Mouse (Mus musculus) adrenal gland, postnatal 4 days (tissue): ENCODE data around the gene Gm17349. TPM values are rescaled to one million over a fixed set of nuclear protein-coding genes. Genes with fewer than 3 reads are reported as not detected.

Experiments used
- DNase-seq, 2 experiments: peaks; one replicate each; pipeline ENCODE4 v3.0.0; 2021 to 2022; ENCODE audit warnings: low spot score in 2 of 2, mixed read lengths in 2 of 2
- total RNA-seq, 2 experiments: library from RNA; stranded (reverse); gene quantifications; 2 replicates each; pipeline ENCODE4 v1.2.3; 2021

Gm17349 gene
- total RNA-seq, 2 experiments from 2014 or later = 34.8 to 45.6 TPM

GRCm38 (mm10) chr15:99663964-99664599, 41.2 kb downstream of the Gm17349 start:
- DNase-seq = no peak

GRCm38 (mm10) chr15:99662371-99662770, 42.9 kb downstream of the Gm17349 start:
- DNase-seq = no peak

GRCm38 (mm10) chr15:99661121-99661830, 44.0 kb downstream of the Gm17349 start:
- no peak for DNase-seq

- no peak for DNase-seq
Observed at GRCm38 (mm10) chr15:99658437-99658836, 46.9 kb downstream of the Gm17349 start.

DNA sequence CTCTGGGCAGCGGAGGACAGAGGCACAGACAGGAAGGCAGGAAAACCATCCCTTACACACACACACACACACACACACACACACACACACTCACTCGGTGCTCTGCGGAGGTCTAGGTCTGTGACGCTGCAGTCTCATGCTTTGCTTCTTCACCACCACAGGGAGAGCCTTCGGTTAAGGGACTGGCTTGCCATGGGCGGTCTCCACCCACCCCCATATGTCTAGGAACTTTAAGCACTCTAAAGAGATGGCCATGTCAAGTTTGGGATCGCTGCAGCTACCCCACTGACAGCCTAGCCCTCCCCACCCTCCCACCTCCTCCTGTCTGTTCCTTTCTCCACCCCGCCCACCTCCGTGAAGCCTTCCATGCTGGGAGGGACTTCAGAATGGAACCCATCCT, 49.3 kb downstream of the Gm17349 start:
- no peak for DNase-seq

- DNase-seq = no peak
Observed at GRCm38 (mm10) chr15:99653876-99654275, 51.4 kb downstream of the Gm17349 start.

DNA sequence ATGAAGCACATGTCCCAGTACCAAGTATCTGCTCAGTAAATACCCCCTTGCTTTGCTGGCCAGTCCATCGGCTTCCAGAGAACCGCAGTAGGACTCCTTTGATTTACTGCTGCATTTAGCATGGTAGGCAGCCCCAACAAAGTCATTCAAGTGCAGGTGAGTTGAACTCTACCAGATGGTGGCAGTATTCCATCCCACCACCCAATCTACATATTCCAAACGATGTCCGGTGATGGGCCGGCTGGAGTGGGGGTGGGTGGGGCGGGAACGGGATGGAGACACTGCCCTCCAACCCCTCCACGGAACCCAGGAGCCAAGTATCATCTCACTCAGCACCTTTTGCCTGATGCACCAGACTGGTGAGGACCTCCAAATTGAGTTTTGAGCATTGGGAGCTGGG, 52.0 kb downstream of the Gm17349 start:
- no peak for DNase-seq

Other genes starting within 250 kb of the Gm17349 start
- 10 to 100 TPM; 35.7 to 44.5 TPM for gene Nckap5l, start 247.7 kb downstream of the Gm17349 start, total RNA-seq
- 1 to 10 TPM; 7.8 TPM for gene Bcdin3d, start 230.8 kb downstream of the Gm17349 start, total RNA-seq
- 10 to 100 TPM; 23.2 to 26.8 TPM for gene Faim2, start 177.3 kb downstream of the Gm17349 start, total RNA-seq
- 10 to 100 TPM in 1 of 2 experiments, 1 to 10 TPM in 1; 1.2 to 11.4 TPM for gene Aqp2, start 126.4 kb downstream of the Gm17349 start, total RNA-seq
- gene Aqp5, start 114.7 kb downstream of the Gm17349 start, total RNA-seq = 1 to 10 TPM; 2.5 to 3.4 TPM
- under 1 TPM in 1 of 2 experiments, not detected in 1; 0.81 TPM for gene Aqp6, start 104.1 kb downstream of the Gm17349 start, total RNA-seq
- 10 to 100 TPM; 49.9 to 55.4 TPM for gene Racgap1, start 53.8 kb downstream of the Gm17349 start, total RNA-seq
- 1 to 10 TPM; 1.4 to 1.5 TPM for gene Asic1, start 35.1 kb downstream of the Gm17349 start, total RNA-seq
- 100 to 1,000 TPM in 1 of 2 experiments, 10 to 100 TPM in 1; 94.9 to 103 TPM for gene Smarcd1, start 3.4 kb downstream of the Gm17349 start, total RNA-seq
- 100 to 1,000 TPM; 259 to 304 TPM for gene Gpd1, start 12.0 kb upstream of the Gm17349 start, total RNA-seq
- gene Cox14, start 20.1 kb upstream of the Gm17349 start, total RNA-seq = 100 to 1,000 TPM; 171 to 192 TPM
- 10 to 100 TPM; 54.3 to 57.0 TPM for gene Cers5, start 67.4 kb upstream of the Gm17349 start, total RNA-seq
- gene Lima1, start 170.0 kb upstream of the Gm17349 start, total RNA-seq = 10 to 100 TPM; 51.0 to 51.9 TPM